Mouse (Mus musculus): ENCODE data around the gene Epb41l2.
A peak's percentile ranks its signal among the peaks of the same experiment; 100 is the strongest.

The Epb41l2 gene

GRCm38 (mm10) chr10:25401356-25401755 lies 41.8 kb downstream of the Epb41l2 start:
- no peak for DNase-seq

GRCm38 (mm10) chr10:25402886-25403285 lies 43.3 kb downstream of the Epb41l2 start:
- DNase-seq, result no peak

GRCm38 (mm10) chr10:25403813-25404701 lies 44.5 kb downstream of the Epb41l2 start:
- DNase-seq, result no peak

- no peak for DNase-seq
Observed at GRCm38 (mm10) chr10:25404702-25405098, 45.1 kb downstream of the Epb41l2 start.

- no peak for DNase-seq
Observed at GRCm38 (mm10) chr10:25405551-25405950, 46.0 kb downstream of the Epb41l2 start.

GRCm38 (mm10) chr10:25406695-25407094 lies 47.1 kb downstream of the Epb41l2 start:
- no peak for DNase-seq

GRCm38 (mm10) chr10:25408136-25408650 lies 48.6 kb downstream of the Epb41l2 start:
- DNase-seq, result no peak

- no peak for DNase-seq
Observed at GRCm38 (mm10) chr10:25411836-25412373, 52.3 kb downstream of the Epb41l2 start.

- DNase-seq, result peak in 1 of 2 experiments; percentile 36
Observed at GRCm38 (mm10) chr10:25415188-25415717, 55.7 kb downstream of the Epb41l2 start.

GRCm38 (mm10) chr10:25416696-25417095 lies 57.1 kb downstream of the Epb41l2 start:
- no peak for DNase-seq

GRCm38 (mm10) chr10:25426058-25426457 lies 66.5 kb downstream of the Epb41l2 start:
- DNase-seq, result peak; percentile 41 to 49

GRCm38 (mm10) chr10:25426814-25427213 lies 67.2 kb downstream of the Epb41l2 start:
- DNase-seq, result no peak

- DNase-seq, result no peak
Observed at GRCm38 (mm10) chr10:25427523-25427922, 67.9 kb downstream of the Epb41l2 start.

GRCm38 (mm10) chr10:25428658-25429057 lies 69.1 kb downstream of the Epb41l2 start:
- no peak for DNase-seq

- DNase-seq, result no peak
Observed at GRCm38 (mm10) chr10:25429346-25429745, 69.7 kb downstream of the Epb41l2 start.

GRCm38 (mm10) chr10:25430862-25431261 lies 71.3 kb downstream of the Epb41l2 start:
- no peak for DNase-seq

GRCm38 (mm10) chr10:25432351-25432750 lies 72.8 kb downstream of the Epb41l2 start:
- peak; percentile 46 to 71 for DNase-seq

- DNase-seq, result no peak
Observed at GRCm38 (mm10) chr10:25432938-25433337, 73.3 kb downstream of the Epb41l2 start.

GRCm38 (mm10) chr10:25433524-25433923 lies 73.9 kb downstream of the Epb41l2 start:
- no peak for DNase-seq

GRCm38 (mm10) chr10:25434358-25435044 lies 74.9 kb downstream of the Epb41l2 start:
- peak; percentile 53 to 64 for DNase-seq

- DNase-seq, result no peak
Observed at GRCm38 (mm10) chr10:25436703-25437401, 77.3 kb downstream of the Epb41l2 start.

- DNase-seq, result no peak
Observed at GRCm38 (mm10) chr10:25437586-25438298, 78.1 kb downstream of the Epb41l2 start.
